In the genomic region with DNA sequence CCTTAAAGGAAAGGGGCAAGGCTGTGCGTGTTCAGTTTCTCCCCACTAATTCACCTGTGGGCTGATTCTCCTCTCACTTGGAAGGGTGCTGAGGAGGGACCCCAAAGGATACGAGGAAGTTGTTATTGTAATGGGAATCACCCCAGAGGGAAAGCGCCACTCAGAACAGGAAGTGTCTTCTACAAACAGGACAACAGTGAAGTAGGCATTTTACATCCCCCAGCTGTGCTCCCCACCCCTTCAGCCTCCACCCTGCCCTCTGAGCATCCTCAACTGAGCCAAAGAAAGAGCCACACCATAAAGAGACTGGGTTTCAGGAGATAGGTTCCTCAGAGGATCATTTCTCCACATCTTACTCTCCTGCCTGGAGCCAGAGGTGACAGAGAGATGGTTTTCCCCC, we compare ENCODE assay signal across 19 mouse cellular contexts.
A peak's percentile ranks its signal among the peaks of the same experiment; 100 is the strongest.
DNase-seq lines count a peak whose midpoint lies in the region; ATAC-seq and TF ChIP-seq lines count a peak whose summit lies in the region.
"Had no signal": no experiment of that assay in that cellular context is flagged by ENCODE, and none has a peak within 500 bp of the region (broad histone marks: within the 10 kb centered on the region; RNA-seq: fewer than 3 reads in every experiment).

No protein-coding gene starts in this region.

- no peak overlapping the region for H3K4me3 ChIP-seq in hindbrain, postnatal 0 days (ENCODE audit: low read length)
- H3K4me3 ChIP-seq in hindbrain, embryonic 16.5 days (ENCODE audit: low read length), result no peak overlapping the region
- H3K4me3 ChIP-seq in bone marrow, adult 2 months (replicated peaks; ENCODE audit: control insufficient read depth, low read depth, low read length), result no peak overlapping the region
- H3K4me3 ChIP-seq in embryonic facial prominence, embryonic 14.5 days (ENCODE audit: low read depth, low read length), result no peak overlapping the region
- H3K4me3 ChIP-seq in stomach, embryonic 14.5 days (ENCODE audit: low read depth, low read length), result no peak overlapping the region
- H3K4me3 ChIP-seq: embryonic facial prominence, embryonic 12.5 days; heart, embryonic 15.5 days; hindbrain, embryonic 13.5 days; lung, embryonic 15.5 days; megakaryocyte, embryonic 14.5 days; neural tube, embryonic 15.5 days; stomach, embryonic 15.5 days had no signal

- no peak for TF ChIP-seq POLR2A in bone marrow, adult 2 months (IDR thresholded peaks at IDR 0.05; ENCODE audit: borderline replicate concordance, control insufficient read depth, low read depth, low read length)

- no peaks in the 10 kb centered on the region for H3K9me3 ChIP-seq in hindbrain, postnatal 0 days (ENCODE audit: low read length)
- H3K9me3 ChIP-seq in hindbrain, embryonic 16.5 days (ENCODE audit: control insufficient read depth, low read length), result no peaks in the 10 kb centered on the region
- H3K9me3 ChIP-seq in embryonic facial prominence, embryonic 14.5 days (ENCODE audit: control insufficient read depth, low read length), result no peaks in the 10 kb centered on the region
- H3K9me3 ChIP-seq in stomach, embryonic 14.5 days (ENCODE audit: control insufficient read depth, low read depth, low read length), result no peaks in the 10 kb centered on the region
- H3K9me3 ChIP-seq: embryonic facial prominence, embryonic 12.5 days; heart, embryonic 15.5 days; hindbrain, embryonic 13.5 days; lung, embryonic 15.5 days; megakaryocyte, embryonic 14.5 days; neural tube, embryonic 15.5 days; stomach, embryonic 15.5 days had no signal

- DNase-seq in hindbrain, postnatal 0 days (ENCODE audit: low spot score), result no peak
- no peak for DNase-seq in embryonic facial prominence, embryonic 14.5 days (ENCODE audit: low spot score)
- no peak for DNase-seq in testis, postnatal 10 days (ENCODE audit: low spot score)
- DNase-seq in spleen, adult 18-20 months, result no peak
- DNase-seq in kidney, postnatal 4 days, result no peak
- DNase-seq: cerebellum, postnatal 36 days; gastrocnemius, postnatal 36 days; kidney, adult 8-10 months; right cerebral cortex, postnatal 4 days had no signal

- no peak overlapping the region for H3K4me2 ChIP-seq in hindbrain, postnatal 0 days (ENCODE audit: low read depth, low read length)
- no peak overlapping the region for H3K4me2 ChIP-seq in hindbrain, embryonic 16.5 days (ENCODE audit: low read length)
- no peak overlapping the region for H3K4me2 ChIP-seq in embryonic facial prominence, embryonic 14.5 days (ENCODE audit: low read depth, low read length)
- no peak overlapping the region for H3K4me2 ChIP-seq in stomach, embryonic 14.5 days (replicated peaks; ENCODE audit: low read depth, low read length)
- H3K4me2 ChIP-seq: embryonic facial prominence, embryonic 12.5 days; heart, embryonic 15.5 days; hindbrain, embryonic 13.5 days; neural tube, embryonic 15.5 days; stomach, embryonic 15.5 days had no signal

- no peaks in the 10 kb centered on the region for H3K27me3 ChIP-seq in hindbrain, postnatal 0 days (ENCODE audit: insufficient read depth, low read length)
- H3K27me3 ChIP-seq in hindbrain, embryonic 16.5 days (replicated peaks; ENCODE audit: control insufficient read depth, insufficient read depth, low read length), result no peaks in the 10 kb centered on the region
- no peaks in the 10 kb centered on the region for H3K27me3 ChIP-seq in embryonic facial prominence, embryonic 14.5 days (replicated peaks; ENCODE audit: control insufficient read depth, insufficient read depth, low read length)
- no peaks in the 10 kb centered on the region for H3K27me3 ChIP-seq in stomach, embryonic 14.5 days (ENCODE audit: control insufficient read depth, insufficient read depth, low read length)
- H3K27me3 ChIP-seq: embryonic facial prominence, embryonic 12.5 days; heart, embryonic 15.5 days; hindbrain, embryonic 13.5 days; lung, embryonic 15.5 days; neural tube, embryonic 15.5 days; stomach, embryonic 15.5 days had no signal

- H3K36me3 ChIP-seq in hindbrain, postnatal 0 days (ENCODE audit: insufficient read depth, low read length), result no peaks in the 10 kb centered on the region
- H3K36me3 ChIP-seq in hindbrain, embryonic 16.5 days (ENCODE audit: control insufficient read depth, insufficient read depth, low read length), result no peaks in the 10 kb centered on the region
- no peaks in the 10 kb centered on the region for H3K36me3 ChIP-seq in embryonic facial prominence, embryonic 14.5 days (ENCODE audit: control insufficient read depth, insufficient read depth, low read length)
- no peaks in the 10 kb centered on the region for H3K36me3 ChIP-seq in stomach, embryonic 14.5 days (ENCODE audit: control insufficient read depth, insufficient read depth, low read length)
- H3K36me3 ChIP-seq: embryonic facial prominence, embryonic 12.5 days; heart, embryonic 15.5 days; hindbrain, embryonic 13.5 days; lung, embryonic 15.5 days; neural tube, embryonic 15.5 days; stomach, embryonic 15.5 days had no signal

- WGBS in hindbrain, postnatal 0 days, result 81% methylated on average over 3 of the region's 3 CpGs
- WGBS in hindbrain, embryonic 16.5 days, result 85% methylated on average over 3 of the region's 3 CpGs
- WGBS in bone marrow, adult 2 months, result 16% methylated on average over 3 of the region's 3 CpGs
- 66% methylated on average over 3 of the region's 3 CpGs for WGBS in embryonic facial prominence, embryonic 14.5 days
- WGBS in stomach, embryonic 14.5 days, result 68% methylated on average over 3 of the region's 3 CpGs

- ATAC-seq in hindbrain, postnatal 0 days, result no peak
- no peak for ATAC-seq in hindbrain, embryonic 16.5 days
- ATAC-seq in embryonic facial prominence, embryonic 14.5 days (ENCODE audit: low read depth), result no peak
- ATAC-seq in stomach, embryonic 14.5 days (ENCODE audit: insufficient number of reproducible peaks, insufficient read depth, low FRiP score, low read depth), result no peak; the same call in 1 of the 2 replicates

- H3K9ac ChIP-seq in hindbrain, postnatal 0 days (replicated peaks; ENCODE audit: low read length), result no peak overlapping the region
- H3K9ac ChIP-seq in hindbrain, embryonic 16.5 days (ENCODE audit: low read depth, low read length), result no peak overlapping the region
- H3K9ac ChIP-seq in embryonic facial prominence, embryonic 14.5 days (ENCODE audit: low read depth, low read length), result no peak overlapping the region
- no peak overlapping the region for H3K9ac ChIP-seq in stomach, embryonic 14.5 days (replicated peaks; ENCODE audit: low read depth, low read length)
- H3K9ac ChIP-seq: embryonic facial prominence, embryonic 12.5 days; heart, embryonic 15.5 days; hindbrain, embryonic 13.5 days; lung, embryonic 15.5 days; neural tube, embryonic 15.5 days; stomach, embryonic 15.5 days had no signal

- TF ChIP-seq CTCF in hindbrain, postnatal 0 days (IDR thresholded peaks at IDR 0.05; ENCODE audit: low read depth), result no peak
- TF ChIP-seq CTCF in bone marrow, adult 2 months (IDR thresholded peaks at IDR 0.05; ENCODE audit: control insufficient read depth, insufficient read depth, low read length), result no peak

- H3K27ac ChIP-seq in hindbrain, postnatal 0 days, result 0 out of 2 replicates have a peak overlapping the region, but pooled peaks have one; percentile 11
- no peak overlapping the region for H3K27ac ChIP-seq in hindbrain, embryonic 16.5 days (ENCODE audit: low read depth, low read length)
- H3K27ac ChIP-seq in bone marrow, adult 2 months (ENCODE audit: control insufficient read depth, insufficient read depth, low read depth, low read length, poor library complexity), result 0 out of 2 replicates have a peak overlapping the region, but pooled peaks have one; percentile 12
- peak overlapping the region; percentile 19; the same call in 1 of the 2 replicates for H3K27ac ChIP-seq in embryonic facial prominence, embryonic 14.5 days (replicated peaks; ENCODE audit: low read depth, low read length)
- H3K27ac ChIP-seq in stomach, embryonic 14.5 days (ENCODE audit: low read length), result 0 out of 2 replicates have a peak overlapping the region, but pooled peaks have one; percentile 15
- H3K27ac ChIP-seq: heart, embryonic 15.5 days; hindbrain, embryonic 13.5 days; lung, embryonic 15.5 days; neural tube, embryonic 15.5 days; stomach, embryonic 15.5 days had no signal

- no peaks in the 10 kb centered on the region for H3K4me1 ChIP-seq in hindbrain, postnatal 0 days (ENCODE audit: insufficient read depth, low read length)
- peaks cover 6% of the 10 kb centered on the region for H3K4me1 ChIP-seq in hindbrain, embryonic 16.5 days (ENCODE audit: control insufficient read depth, insufficient read depth, low read depth, low read length)
- peaks cover 9% of the 10 kb centered on the region for H3K4me1 ChIP-seq in bone marrow, adult 2 months (ENCODE audit: control insufficient read depth, insufficient read depth, low read length)
- peaks cover 45% of the 10 kb centered on the region for H3K4me1 ChIP-seq in embryonic facial prominence, embryonic 14.5 days (ENCODE audit: control insufficient read depth, insufficient read depth, low read length)
- H3K4me1 ChIP-seq in stomach, embryonic 14.5 days (ENCODE audit: control insufficient read depth, insufficient read depth, low read length), result peaks cover 14% of the 10 kb centered on the region
